26 mouse cellular contexts compared by ENCODE assay signal in the genomic region with DNA sequence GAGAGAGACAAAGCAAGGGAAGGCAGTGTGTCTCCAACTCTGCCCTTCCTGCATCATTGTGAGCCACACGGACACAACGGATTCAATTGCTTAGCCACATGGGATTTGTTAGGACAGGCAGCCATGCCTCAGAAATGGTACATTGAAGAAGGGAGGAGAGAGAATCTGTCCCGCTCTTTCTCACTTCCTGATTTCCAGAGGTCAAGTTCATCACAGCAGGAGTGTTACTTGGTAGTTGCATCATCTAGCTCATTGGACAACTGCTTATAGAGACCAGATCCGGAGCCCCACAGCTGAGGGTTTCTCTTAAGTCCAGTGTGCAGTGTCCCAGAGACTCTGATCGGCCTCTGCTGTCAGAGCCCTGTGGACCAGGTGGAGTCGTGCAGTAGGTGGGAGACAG.
"Had no signal": no experiment of that assay in that cellular context is flagged by ENCODE, and none has a peak within 500 bp of the region (broad histone marks: within the 10 kb centered on the region; RNA-seq: fewer than 3 reads in every experiment).

No protein-coding gene starts in this region.

- H3K27ac ChIP-seq: gastrocnemius, adult 2 months; heart, embryonic 10.5 days; hindbrain, embryonic 13.5 days; hindbrain, embryonic 15.5 days; hindbrain, postnatal 0 days; layer of hippocampus, adult 2 months; limb, embryonic 10.5 days; limb, embryonic 12.5 days; liver, embryonic 13.5 days; liver, embryonic 15.5 days had no signal

- H3K4me1 ChIP-seq: heart, embryonic 10.5 days; heart, embryonic 12.5 days; hindbrain, embryonic 13.5 days; hindbrain, embryonic 15.5 days; limb, embryonic 10.5 days; limb, embryonic 12.5 days; liver, embryonic 13.5 days; liver, embryonic 15.5 days had no signal

- H3K36me3 ChIP-seq: heart, embryonic 10.5 days; heart, embryonic 12.5 days; hindbrain, embryonic 13.5 days; hindbrain, embryonic 15.5 days; limb, embryonic 10.5 days; limb, embryonic 12.5 days; liver, embryonic 13.5 days; liver, embryonic 15.5 days had no signal

- H3K4me2 ChIP-seq: heart, embryonic 12.5 days; hindbrain, embryonic 13.5 days; hindbrain, embryonic 15.5 days; limb, embryonic 12.5 days; liver, embryonic 11.5 days; liver, embryonic 13.5 days; liver, embryonic 15.5 days had no signal

- H3K4me3 ChIP-seq: gastrocnemius, adult 2 months; heart, embryonic 10.5 days; heart, embryonic 12.5 days; hindbrain, embryonic 13.5 days; hindbrain, embryonic 15.5 days; layer of hippocampus, adult 2 months; limb, embryonic 10.5 days; limb, embryonic 12.5 days; liver, embryonic 13.5 days; liver, embryonic 15.5 days had no signal

- H3K27me3 ChIP-seq: hindbrain, embryonic 13.5 days; hindbrain, embryonic 15.5 days; limb, embryonic 12.5 days; liver, embryonic 13.5 days; liver, embryonic 15.5 days had no signal

- H3K9ac ChIP-seq: heart, embryonic 12.5 days; hindbrain, embryonic 13.5 days; hindbrain, embryonic 15.5 days; limb, embryonic 12.5 days; liver, embryonic 13.5 days; liver, embryonic 15.5 days had no signal

- ATAC-seq: hindbrain, postnatal 0 days; intestine, embryonic 16.5 days had no signal

- H3K9me3 ChIP-seq: heart, embryonic 10.5 days; heart, embryonic 12.5 days; hindbrain, embryonic 13.5 days; hindbrain, embryonic 15.5 days; limb, embryonic 10.5 days; limb, embryonic 12.5 days; liver, embryonic 13.5 days; liver, embryonic 15.5 days had no signal

- DNase-seq: gastrocnemius, adult 2 months; gastrocnemius, postnatal 10 days; gastrocnemius, postnatal 25 days; heart, adult 18-20 months; heart, postnatal 10 days; heart, postnatal 36 days; kidney, adult 11 months; kidney, adult 2 months; kidney, postnatal 10 days; kidney, postnatal 25 days; kidney, postnatal 4 days; layer of hippocampus, adult 9-11 months; layer of hippocampus, postnatal 36 days; liver; liver, embryonic 13.5 days had no signal
